Mouse (Mus musculus) heart, postnatal 14 days (tissue): Measurements from ENCODE around the gene Spaca4. TPM values are rescaled to one million over a fixed set of nuclear protein-coding genes. Genes with fewer than 3 reads are reported as not detected.

ENCODE experiments used
- DNase-seq, 2 experiments: peaks; one replicate each; pipeline ENCODE4 v3.0.0; 2021 to 2022
- intact Hi-C: fragments of 180-260 bp; cut with DNase I; formaldehyde crosslinking; loops from one replicate; pipeline ENCODE4 v1.15.1; 2025
- total RNA-seq, 2 experiments: library from RNA; stranded (reverse); gene quantifications; 2 replicates each; pipeline ENCODE4 v1.2.3; 2021

The Spaca4 gene
- total RNA-seq, 2 experiments from 2014 or later: not detected

DNA sequence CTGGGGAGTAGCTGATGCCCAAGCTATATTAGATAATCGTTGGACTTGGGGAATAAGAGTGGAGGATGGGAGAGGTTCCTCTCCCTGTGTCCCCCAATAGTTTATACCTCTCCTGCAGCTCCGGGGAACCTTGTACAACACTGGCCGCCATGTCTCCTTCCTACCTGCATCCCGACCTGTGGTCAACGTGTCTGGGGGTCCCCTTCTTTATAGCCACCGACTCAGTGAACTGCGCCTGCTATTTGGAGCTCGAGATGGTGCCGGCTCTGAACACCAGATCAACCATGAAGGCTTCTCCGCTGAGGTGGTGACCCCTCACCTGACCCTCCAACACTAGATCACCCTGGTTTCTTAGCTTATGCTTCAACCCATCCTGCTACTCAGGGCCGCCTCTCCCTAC, 23.3 kb downstream of the Spaca4 start:
- no peak for DNase-seq

DNA sequence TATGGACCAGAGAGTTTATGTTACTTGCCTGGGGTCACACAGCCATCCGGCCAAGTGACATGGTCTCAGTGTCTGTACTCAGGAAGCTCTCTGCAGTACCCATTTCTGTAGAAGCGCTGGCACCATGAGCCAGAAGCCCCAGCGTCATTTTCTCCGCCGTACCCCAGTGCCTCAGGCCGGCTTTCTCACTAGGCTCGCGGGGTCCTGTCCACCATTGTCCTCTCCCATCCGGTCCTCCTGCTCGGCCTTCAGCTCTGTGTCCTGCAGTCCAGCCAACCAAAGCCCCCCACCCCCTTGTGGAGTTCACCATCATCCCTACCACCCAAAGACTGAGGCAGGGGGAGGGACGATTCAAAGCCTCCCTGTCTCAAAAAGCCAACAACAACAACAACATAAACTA, 24.0 kb downstream of the Spaca4 start:
- no peak for DNase-seq
- intact Hi-C loops: loop anchor here (5.0 kb wide), 1 partner anchor 239 kb away; no protein-coding TSS in a partner anchor

More for the DNA sequence above, 23.3 kb downstream of the Spaca4 start:
- intact Hi-C loops: loop anchor here (5.0 kb wide), 1 partner anchor 240 kb away; no protein-coding TSS in a partner anchor

DNA sequence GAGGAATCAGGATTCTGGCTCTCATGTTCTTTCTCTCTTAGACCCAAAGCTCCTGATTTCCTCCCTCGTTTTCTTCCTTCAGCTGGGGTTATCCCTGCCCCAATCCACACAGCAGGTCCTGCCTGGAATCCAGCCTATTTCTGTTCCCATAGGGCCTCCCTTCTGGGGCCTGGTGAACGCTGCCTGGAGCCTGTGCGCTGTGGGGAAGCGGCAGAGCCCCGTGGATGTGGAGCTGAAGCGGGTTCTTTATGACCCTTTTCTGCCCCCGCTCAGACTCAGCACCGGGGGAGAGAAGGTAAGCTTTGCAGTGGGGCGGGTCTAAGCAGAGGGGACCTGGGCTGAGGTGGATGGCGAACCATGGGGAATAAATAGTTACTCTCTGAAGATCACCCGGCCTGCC, 24.5 kb downstream of the Spaca4 start:
- intact Hi-C loops: loop anchor here (5.0 kb wide), 1 partner anchor 239 kb away; no protein-coding TSS in a partner anchor
- DNase-seq: peak; percentile 43 to 58

DNA sequence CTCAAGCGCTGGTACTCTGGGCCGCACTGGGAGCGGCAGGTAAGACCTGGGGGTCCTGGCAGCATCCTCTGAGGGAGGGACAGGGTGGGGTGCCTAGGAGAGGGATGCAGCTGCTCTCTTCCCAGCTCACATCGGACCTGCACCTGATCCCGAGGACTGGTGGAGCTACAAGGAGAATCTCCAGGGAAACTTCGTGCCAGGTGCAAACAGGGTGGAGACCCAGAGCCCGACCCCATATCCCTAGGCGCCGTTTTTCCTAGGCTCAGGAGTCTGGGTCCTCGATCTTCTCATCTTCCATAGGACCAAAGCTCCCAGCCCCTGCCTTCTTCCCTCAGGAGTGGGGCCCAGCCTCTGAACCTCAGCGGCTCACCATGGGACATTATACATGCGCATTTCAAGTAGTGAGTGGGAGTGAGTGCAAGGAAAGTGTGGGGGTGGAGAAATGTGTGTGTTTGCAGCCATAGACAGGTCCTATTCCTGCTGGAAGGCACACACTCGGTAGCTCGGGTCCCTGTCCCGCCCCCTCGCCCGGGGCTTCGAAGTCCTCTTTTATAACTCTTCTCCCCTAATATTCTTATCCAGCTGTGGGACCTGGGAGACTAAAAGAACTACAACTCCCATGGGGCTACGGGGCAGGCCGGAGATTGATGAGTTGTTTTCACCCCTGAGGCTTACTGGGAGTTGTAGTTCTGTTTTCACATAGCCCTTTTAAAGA, 25.2 kb downstream of the Spaca4 start:
- peak; percentile 71 to 81 for DNase-seq
- intact Hi-C loops: loop anchor here (5.0 kb wide), 1 partner anchor 238 kb away; no protein-coding TSS in a partner anchor

DNA sequence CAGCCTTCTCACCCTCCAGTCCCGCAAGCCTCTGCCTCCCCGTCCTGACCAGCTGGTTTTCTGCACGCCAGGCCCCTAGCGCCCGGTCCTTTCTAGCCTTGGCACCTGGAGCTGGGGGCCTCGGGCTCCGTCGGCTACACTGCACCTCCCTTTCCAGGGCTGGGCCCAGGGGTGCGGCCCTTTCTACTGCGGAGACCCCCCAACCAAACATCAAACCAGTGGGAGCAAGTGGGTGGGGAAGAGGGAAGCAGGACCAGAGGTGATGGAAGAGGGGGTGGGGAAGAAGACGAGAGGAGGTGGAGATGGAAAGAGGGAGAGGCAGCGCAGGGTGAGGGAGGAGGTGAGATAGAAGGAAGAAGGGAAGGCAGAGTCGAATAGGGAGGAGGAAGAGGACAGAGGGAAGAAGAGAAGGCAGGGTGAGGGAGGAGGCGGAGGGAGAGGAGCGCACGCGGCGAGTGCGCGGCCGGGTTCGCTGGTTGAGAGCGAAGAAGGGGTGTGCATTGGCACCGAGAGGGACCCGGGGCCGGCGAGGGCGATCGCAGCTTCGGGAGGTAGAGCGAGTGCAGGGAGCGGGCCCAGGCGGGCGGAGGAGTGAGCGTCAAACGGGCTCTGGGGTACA, 26.0 kb downstream of the Spaca4 start, which contains the start of gene Car11:
Gene Car11, plus strand, starts transcription at position 321 of the 619 bp plus-strand sequence.
- intact Hi-C loops: loop anchor here (5.0 kb wide), 1 partner anchor 237 kb away; no protein-coding TSS in a partner anchor
- peak in 1 of 2 experiments; percentile 17 for DNase-seq

DNA sequence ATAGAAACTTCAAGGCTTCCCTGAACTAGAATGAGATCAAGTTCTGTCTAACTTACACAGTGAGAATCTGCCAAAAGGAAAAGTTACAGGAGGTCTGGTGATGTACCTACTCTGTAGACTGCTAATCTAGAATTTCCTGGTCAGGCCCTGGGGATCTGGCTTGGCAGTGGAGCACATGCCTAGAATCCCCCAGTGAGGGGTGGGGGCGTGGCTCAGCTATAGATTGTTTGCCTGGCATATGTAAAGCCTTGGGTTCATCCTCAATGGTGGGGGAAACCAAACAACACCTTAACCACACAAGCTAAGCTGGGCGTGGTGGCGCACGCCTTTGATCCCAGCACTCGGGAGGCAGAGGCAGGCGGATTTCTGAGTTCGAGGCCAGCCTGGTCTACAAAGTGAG, 27.7 kb downstream of the Spaca4 start:
- no peak for DNase-seq
- intact Hi-C loops: no loop called here

DNA sequence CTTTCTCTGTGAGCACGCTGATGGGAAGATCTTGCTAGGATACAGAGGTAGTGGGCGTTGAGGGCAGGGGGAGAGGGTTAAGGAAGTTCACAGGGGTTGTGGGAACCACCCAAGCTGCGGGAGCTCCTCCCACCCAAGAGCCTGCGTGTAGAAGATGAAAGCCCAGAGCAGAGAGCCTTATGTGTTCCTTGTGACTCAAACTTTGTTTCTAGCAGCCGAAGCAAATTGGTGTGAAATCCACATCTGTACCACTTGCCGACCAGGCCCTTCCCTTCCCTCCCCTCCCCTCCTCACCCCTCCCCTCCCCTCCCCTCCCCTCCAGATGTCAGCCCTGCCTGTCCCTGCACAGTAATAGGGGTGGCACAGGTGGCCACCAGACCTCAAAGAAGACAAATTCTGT, 30.5 kb downstream of the Spaca4 start:
- DNase-seq: no peak
- intact Hi-C loops: no loop called here

DNA sequence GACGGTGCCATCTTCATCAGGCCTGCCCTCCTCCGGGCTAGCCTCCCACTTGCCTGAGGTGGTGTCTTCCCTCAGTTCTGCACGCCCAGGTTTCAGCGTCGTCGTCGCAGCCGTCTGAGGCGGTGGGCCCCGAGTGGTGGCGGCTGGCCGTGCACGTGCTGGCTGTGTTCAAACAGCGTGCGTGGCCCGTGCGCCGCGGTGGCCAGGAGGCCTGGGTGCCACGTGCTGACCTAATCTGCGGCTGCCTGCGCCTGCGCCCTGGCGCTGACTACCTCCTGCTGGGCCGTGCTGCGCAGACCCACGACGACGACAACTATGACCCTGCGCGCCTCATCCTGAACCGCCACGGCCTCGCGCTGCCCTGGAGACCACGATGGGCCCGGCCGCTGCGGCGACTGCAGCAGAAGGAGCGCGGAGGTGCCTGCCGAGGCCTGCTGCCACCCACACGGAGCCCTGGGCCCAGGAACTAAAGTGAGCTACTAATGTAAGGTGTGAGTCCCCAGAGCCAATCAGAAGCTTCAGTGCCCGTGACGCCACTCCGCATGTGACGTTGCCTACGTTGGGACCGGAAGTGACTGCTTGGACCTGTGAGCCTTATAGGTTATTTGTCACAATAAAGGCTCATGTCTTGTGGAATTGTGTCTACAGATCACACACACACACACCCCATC, 31.6 kb downstream of the Spaca4 start, which contains the start of gene Sec1:
Gene Sec1, minus strand, starts transcription at position 482 of the 671 bp plus-strand sequence.
- intact Hi-C loops: no loop called here

DNA sequence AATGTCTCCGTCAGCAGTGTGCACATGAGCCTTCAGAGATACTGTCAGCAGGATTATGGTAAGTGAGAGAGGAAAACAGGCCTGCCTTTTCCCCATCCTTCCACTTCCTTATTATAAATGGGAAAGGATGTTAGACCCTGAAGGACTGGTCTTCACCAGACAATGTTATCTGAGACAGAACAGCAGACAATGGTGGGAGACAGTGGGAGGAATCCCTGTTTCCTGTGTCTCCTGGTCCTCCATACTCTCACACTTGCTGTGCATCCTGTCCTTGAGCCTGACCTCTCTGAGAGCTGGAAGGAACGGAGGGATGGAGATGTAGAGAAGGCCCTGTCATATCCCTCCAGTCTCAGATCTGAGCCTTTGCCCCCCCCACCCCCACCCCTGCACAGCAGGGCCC, 33.2 kb downstream of the Spaca4 start:
- DNase-seq: no peak
- intact Hi-C loops: no loop called here

More for the DNA sequence above, 31.6 kb downstream of the Spaca4 start, which contains the start of gene Sec1:
- DNase-seq: no peak

DNA sequence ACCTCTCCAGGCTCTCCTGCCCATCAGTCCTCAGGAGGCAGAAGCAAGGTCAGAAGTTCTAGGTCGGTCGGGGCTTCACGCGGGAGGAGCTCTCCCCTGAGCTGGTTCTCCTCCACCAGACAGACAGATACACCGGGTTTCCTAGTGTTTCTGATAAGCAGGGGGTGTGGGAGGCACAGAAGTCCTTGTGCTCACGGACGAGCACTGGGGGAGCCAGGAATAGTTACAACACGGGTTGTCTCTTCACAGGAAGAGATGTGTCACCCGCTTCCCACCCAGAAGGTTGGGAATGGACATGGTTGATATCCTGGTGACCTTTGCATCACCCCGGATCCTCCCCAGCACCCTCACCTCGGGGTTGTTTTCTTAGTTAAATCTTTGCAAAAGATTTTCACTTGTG, 35.8 kb downstream of the Spaca4 start:
- DNase-seq: no peak
- intact Hi-C loops: no loop called here

DNA sequence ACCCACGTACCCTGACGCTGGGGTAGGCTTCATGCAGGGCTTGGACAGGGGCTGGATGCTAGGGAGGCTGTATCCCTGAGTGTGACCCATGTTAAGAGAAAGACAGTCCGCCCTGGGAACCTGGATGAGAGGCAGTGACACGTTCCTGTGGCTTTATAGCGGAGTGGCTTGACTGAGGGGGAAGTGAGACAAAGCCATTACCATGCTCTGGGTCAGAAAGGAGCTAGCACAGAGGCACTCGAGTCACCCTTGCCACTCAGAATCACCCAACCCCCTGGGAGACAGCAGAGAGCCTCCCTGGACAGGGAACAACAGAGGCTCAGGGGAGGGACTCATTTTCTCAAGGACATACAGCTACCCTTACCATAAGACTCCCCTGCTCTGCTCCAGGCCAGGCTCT, 36.5 kb downstream of the Spaca4 start:
- DNase-seq: no peak
- intact Hi-C loops: no loop called here

DNA sequence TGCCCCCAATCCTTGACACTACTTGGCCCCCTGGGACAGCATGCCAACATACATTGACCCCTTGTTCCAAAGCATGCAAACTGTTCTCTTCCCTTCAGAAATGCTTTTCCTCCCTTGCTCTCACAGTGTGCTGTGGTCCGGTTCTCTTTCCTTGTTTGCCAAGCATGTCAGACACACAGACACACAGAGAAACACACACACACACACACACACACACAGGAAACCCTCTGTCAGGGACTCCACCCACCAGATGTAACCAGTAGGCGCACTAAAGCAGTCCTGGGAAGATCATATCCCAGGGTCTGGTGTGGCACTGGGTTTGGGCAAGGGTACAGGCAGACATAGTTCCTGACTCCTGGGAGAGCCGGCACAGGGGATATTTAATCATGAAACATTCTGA, 38.8 kb downstream of the Spaca4 start:
- no peak for DNase-seq
- intact Hi-C loops: no loop called here

DNA sequence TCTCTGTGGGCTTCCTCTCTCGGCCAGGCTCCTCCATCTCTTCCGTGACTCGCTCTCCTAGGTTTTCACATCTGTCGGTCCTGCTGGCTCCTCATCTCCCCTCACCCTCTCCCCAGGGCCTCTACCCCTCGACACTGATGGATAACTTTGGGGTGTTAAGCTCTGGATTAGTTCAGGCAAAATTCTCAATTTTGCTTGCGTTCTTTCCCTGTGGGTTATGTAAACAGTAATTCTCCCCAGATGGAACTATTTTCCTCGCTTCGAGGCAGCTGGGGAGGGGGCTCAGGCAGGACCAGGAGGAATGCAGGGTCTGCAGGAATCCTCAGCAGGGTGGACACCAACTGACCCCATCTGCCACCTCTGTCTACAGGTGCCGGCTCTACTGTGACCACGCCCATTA, 39.8 kb downstream of the Spaca4 start:
- no peak for DNase-seq
- intact Hi-C loops: no loop called here

DNA sequence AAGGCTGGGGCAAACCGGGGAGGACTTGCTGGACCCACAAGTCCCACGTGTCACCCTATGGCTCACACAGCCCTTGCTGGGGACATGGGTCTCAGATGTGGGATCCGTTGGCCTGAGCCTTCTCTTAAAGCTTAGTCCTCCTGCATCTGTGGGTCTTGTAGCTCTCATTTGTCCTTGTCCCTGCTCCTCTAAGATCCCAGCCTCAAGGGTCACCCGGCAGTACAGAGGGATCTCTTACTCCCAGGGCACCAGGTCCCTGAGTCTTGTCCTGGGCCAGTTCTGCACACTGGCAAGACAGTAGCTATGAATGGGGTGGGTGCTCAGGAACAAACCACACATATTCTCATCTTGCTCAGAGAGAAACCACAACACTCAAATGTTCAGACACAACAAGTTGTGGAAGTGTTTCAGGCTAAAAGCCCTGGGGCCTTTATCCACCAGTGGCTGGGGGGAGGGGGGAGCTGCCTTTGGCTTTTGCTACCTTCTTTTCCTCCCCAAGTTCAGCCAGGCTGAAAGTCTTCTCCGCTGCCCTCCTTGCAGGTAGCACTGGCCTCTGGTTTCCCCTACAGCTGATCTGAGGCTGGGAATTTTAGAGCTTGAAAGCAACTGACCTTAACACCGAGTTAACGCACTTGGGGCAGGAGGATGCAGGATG, 42.1 kb downstream of the Spaca4 start, which contains the start of gene Ntn5:
Gene Ntn5, plus strand, starts transcription at position 627 of the 655 bp plus-strand sequence.
- no peak for DNase-seq
- intact Hi-C loops: loop anchor here (2.0 kb wide), 2 partner anchors 55 to 93 kb away; no protein-coding TSS in a partner anchor

DNA sequence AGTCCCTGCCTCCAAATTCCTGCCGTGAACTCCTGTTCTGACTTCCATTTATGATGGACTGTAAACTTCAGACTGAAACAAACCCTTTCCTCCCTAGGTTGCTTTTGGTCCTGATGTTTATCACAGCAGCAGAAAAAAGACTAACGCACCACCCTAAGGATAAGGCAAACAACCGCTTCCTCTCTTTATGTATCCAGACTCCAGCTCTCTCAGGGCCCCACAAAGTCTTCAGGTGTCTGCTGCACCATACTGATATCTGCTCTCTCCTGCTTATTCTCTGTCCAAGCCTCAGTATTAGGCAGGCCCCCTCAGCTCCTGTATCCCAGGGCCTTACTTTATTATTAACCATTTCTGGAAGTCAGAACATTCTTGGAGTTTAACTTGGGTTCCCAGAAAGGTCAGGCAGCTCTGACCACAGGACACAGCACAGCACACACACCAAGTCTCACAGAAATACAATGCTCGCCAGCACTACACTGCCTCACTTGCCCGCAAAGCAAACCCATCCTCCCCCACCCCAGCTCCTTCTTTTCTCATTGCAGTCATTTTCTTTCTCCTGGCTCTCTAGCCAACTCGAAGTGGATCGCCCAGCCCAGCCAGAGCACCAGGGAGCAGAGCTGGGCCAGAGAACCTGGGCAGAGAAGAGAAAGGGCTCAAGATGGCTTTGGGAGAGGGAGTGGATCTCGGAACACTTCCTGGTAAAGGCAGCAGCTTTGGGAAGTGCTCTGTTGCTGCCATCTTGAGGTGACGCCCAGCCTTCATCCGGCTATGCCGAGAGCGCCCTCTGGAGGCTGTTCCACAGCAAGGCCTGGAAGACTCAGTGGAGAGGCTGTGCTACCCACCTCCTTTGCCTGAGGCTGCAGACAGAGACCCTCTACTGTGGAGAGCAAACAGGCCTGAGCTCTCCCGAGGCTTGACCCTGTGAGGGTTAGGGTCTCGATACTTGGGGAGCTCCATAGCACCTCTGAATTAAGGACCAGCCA, 43.2 kb downstream of the Spaca4 start:
- intact Hi-C loops: loop anchor here (2.0 kb wide), 2 partner anchors 54 to 92 kb away; no protein-coding TSS in a partner anchor

DNA sequence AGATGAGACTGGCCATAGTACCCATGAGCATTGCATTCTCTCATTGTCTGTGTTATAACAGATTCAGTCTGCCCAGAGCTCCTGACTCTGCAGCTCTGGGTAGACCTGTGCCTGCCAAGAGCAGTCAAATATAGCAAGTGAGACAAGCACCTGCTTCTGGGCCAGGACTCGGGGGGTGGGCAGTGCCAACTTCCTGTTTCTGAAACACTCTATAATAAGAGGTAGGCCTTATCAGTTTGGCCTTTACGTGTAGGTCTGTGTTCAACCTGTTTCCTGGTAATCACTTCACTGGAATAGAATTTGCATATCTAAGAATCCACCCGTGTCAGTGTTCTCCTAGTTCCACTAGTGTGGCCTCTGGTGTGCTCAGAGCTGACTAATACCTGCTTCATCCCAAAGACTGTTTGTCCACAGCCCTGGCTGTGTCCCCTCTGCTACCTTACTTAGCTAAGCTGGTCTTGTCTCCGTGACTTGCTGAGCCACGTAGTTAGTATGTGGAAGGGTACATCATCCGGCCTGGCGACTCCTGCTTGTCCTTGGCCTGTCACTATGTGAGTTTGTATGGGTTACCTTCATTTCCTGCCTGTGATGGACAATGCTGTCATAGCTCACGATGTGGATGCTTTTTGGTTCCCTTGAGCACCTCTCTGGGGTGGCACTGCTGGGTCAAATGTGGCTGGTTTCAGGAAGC, 44.4 kb downstream of the Spaca4 start:
- intact Hi-C loops: no loop called here
- peak; percentile 50 to 67 for DNase-seq

More for the DNA sequence above, 43.2 kb downstream of the Spaca4 start:
- peak; percentile 90 to 94 for DNase-seq

DNA sequence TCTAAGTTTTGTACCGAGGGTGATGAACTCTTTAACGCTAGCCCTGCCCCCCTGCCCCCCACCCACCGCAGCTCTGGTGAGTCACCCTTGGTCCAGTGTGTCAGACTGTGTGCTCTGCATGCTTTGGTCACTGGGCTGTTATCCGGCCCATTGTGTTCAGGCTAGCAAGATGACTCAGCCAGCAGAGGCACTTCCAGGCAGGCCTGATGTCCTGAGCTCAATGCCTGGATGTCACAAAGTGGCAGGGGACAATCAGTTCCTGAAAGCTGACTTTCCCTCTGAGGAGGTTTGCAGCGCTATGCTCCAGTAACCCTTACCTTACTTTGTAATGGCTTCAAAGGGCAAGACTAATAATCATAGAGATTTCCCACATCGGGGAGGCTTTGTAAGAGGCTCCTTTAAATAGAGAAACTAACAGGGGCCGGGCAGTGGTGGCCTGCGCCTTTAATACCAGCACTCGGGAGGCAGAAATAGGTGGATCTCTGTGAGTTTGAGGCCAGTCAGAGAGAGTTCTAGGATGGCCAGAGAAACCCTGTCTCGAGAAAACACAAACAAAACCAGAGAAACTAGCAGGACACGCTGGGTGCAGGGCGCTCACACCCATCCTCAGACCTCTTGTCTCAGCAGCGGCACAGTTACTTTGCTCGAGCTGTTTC, 45.5 kb downstream of the Spaca4 start:
- intact Hi-C loops: no loop called here
- DNase-seq: peak; percentile 57 to 60

DNA sequence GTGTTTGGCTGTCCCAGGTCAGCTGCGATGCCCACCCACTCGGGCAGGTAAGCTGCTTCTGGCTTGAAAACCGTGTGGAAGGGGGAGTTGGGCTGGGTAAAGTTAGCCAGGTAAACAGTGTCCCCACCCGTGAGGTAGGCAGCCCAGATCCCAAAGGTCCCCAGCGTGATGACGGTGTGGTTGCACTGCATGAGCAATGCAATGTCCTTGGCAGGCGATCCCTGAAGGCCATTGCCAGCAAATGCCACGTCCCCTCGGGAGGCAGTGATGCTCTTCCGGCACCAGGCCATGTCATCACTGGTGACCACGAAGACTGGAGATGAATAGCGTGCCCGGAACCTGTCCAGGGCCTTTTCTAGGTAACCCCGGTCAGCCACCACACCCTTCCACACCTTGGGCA, 47.1 kb downstream of the Spaca4 start:
- no peak for DNase-seq
- intact Hi-C loops: no loop called here
